Mouse (Mus musculus) gastrocnemius, postnatal 4 days (tissue): ENCODE measurements around the gene Shld1. TPM values are rescaled to one million over a fixed set of nuclear protein-coding genes. Genes with fewer than 3 reads are reported as not detected.

Experiments used
- DNase-seq, 2 experiments: peaks; one replicate each; pipeline ENCODE4 v3.0.0; 2021 to 2022; ENCODE audit warnings: low spot score in 2 of 2, mixed read lengths in 2 of 2
- total RNA-seq, 2 experiments: library from RNA; stranded (reverse); gene quantifications; 2 replicates each; pipeline ENCODE4 v1.2.3; 2021

The Shld1 gene
- total RNA-seq, 2 experiments from 2014 or later = 4.4 to 5.6 TPM

DNA sequence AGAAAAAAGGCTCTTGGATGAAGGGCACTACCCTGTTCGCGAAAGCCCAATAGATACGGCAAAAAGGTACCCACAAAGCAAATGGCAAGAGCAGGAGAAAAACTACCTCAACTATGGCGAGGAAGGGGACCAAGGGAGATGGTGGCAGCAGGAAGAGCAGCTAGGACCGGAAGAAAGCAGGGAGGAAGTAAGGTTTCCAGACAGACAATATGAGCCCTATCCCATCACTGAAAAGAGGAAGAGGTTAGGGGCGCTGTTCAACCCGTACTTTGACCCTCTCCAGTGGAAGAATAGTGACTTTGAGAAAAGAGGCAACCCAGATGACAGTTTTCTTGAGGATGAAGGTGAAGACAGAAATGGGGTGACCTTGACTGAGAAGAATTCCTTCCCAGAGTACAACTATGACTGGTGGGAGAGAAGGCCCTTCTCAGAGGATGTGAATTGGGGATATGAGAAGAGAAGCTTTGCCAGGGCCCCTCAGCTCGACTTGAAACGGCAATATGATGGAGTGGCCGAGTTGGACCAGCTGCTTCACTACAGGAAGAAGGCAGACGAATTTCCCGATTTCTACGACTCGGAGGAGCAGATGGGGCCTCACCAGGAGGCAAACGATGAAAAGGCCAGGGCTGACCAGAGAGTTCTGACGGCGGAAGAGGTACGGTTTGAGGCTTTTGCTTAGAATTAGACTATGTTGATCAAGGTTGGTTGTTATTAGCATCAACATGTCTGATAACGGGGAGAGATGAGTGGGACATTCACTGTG lies 106.9 kb downstream of the Shld1 start:
- no peak for DNase-seq

- DNase-seq = no peak
Observed at GRCm38 (mm10) chr2:132794204-132794586, 107.5 kb downstream of the Shld1 start.

Other genes with a start within 250 kb of the Shld1 start
- 10 to 100 TPM; 47.9 to 59.3 TPM for gene Gpcpd1, start 99.2 kb upstream of the Shld1 start, total RNA-seq
- under 1 TPM; 0.12 to 0.18 TPM for gene Chgb, start 94.3 kb downstream of the Shld1 start, total RNA-seq
- gene Trmt6, start 129.1 kb downstream of the Shld1 start, total RNA-seq = 10 to 100 TPM; 11.6 to 14.1 TPM
- gene Mcm8, start 129.2 kb downstream of the Shld1 start, total RNA-seq = 1 to 10 TPM; 3.6 to 3.7 TPM
- gene Crls1, start 159.7 kb downstream of the Shld1 start, total RNA-seq = 10 to 100 TPM; 20.0 to 24.8 TPM
- under 1 TPM; 0.08 to 0.10 TPM for gene Lrrn4, start 194.0 kb downstream of the Shld1 start, total RNA-seq